Mouse (Mus musculus) central nervous system, embryonic 11.5 days (tissue): ENCODE measurements around the gene Trpm2. TPM values are rescaled to one million over a fixed set of nuclear protein-coding genes. Genes with fewer than 3 reads are reported as not detected.

Experiments used
- polyA plus RNA-seq: library from polyadenylated mRNA; depleted of rRNA; stranded (reverse); fragments of >200 nt; gene quantifications from 2 replicates; pipeline ENCODE4 v1.2.3, GENCODE M21; 2012; rRNA removed

Trpm2 gene
- 0.83 and 1.2 TPM in 2 replicates for polyA plus RNA-seq

GRCm38 (mm10) chr10:77970481-77970880 is at the start of gene Trpm2:
TSS of gene Trpm2 (minus strand) at chr10:77970563.

GRCm38 (mm10) chr10:78009945-78010293 is 39.6 kb upstream of the Trpm2 start, which contains the start of gene Pfkl:
TSS of gene Pfkl (minus strand) at chr10:78010083.

GRCm38 (mm10) chr10:77978351-77979350 is 8.3 kb upstream of the Trpm2 start, which contains the start of gene 1810043G02Rik:
TSS of gene 1810043G02Rik (plus strand) at chr10:77978524.

GRCm38 (mm10) chr10:77902211-77902893 is 68.0 kb downstream of the Trpm2 start, which contains the start of gene Lrrc3:
TSS of gene Lrrc3 (minus strand) at chr10:77902536.

GRCm38 (mm10) chr10:77861675-77862074 is 108.7 kb downstream of the Trpm2 start, which contains the start of gene Gm3285:
TSS of gene Gm3285 (plus strand) at chr10:77861975.

Other genes with a start within 250 kb of the Trpm2 start
- not detected in 2 replicates for gene Krtap12-1, start 250.0 kb downstream of the Trpm2 start, polyA plus RNA-seq
- not detected in 2 replicates for gene Gm10100, start 244.1 kb downstream of the Trpm2 start, polyA plus RNA-seq
- gene Gm18596, start 227.9 kb downstream of the Trpm2 start, polyA plus RNA-seq = not detected in 2 replicates
- not detected in 2 replicates for gene Gm9736, start 219.2 kb downstream of the Trpm2 start, polyA plus RNA-seq
- gene Gm3233, start 210.9 kb downstream of the Trpm2 start, polyA plus RNA-seq = not detected in 2 replicates
- gene Gm3238, start 199.2 kb downstream of the Trpm2 start, polyA plus RNA-seq = not detected in 2 replicates
- gene Gm7138, start 193.6 kb downstream of the Trpm2 start, polyA plus RNA-seq = not detected in 2 replicates
- gene Gm3250, start 188.0 kb downstream of the Trpm2 start, polyA plus RNA-seq = not detected in 2 replicates
- gene Gm7137, start 182.4 kb downstream of the Trpm2 start, polyA plus RNA-seq = not detected in 2 replicates
- gene Gm9639, start 175.5 kb downstream of the Trpm2 start, polyA plus RNA-seq = not detected in 2 replicates
- not detected in 2 replicates for gene Gm19668, start 171.4 kb downstream of the Trpm2 start, polyA plus RNA-seq
- gene Gm9507, start 158.7 kb downstream of the Trpm2 start, polyA plus RNA-seq = 0.08 TPM in 1 of 2 replicates, not detected in the other
- gene Gm2696, start 155.9 kb downstream of the Trpm2 start, polyA plus RNA-seq = not detected in 2 replicates
- gene Krtap10-4, start 143.5 kb downstream of the Trpm2 start, polyA plus RNA-seq = not detected in 2 replicates
- gene Krtap10-10, start 134.6 kb downstream of the Trpm2 start, polyA plus RNA-seq = not detected in 2 replicates
- not detected in 2 replicates for gene Gm36176, start 123.8 kb downstream of the Trpm2 start, polyA plus RNA-seq
- gene Gm10318, start 117.7 kb downstream of the Trpm2 start, polyA plus RNA-seq = 0.06 TPM in 1 of 2 replicates, not detected in the other
- gene Gm3285, start 108.6 kb downstream of the Trpm2 start, polyA plus RNA-seq = not detected in 2 replicates
- 2.4 and 3.4 TPM in 2 replicates for gene Lrrc3, start 68.0 kb downstream of the Trpm2 start, polyA plus RNA-seq
- gene 1810043G02Rik, start 8.0 kb upstream of the Trpm2 start, polyA plus RNA-seq = 38.5 and 61.8 TPM in 2 replicates
- 104 and 106 TPM in 2 replicates for gene Pfkl, start 39.5 kb upstream of the Trpm2 start, polyA plus RNA-seq
- gene Dnmt3l, start 71.4 kb upstream of the Trpm2 start, polyA plus RNA-seq = 0.02 TPM in 1 of 2 replicates, not detected in the other
- gene Aire, start 73.0 kb upstream of the Trpm2 start, polyA plus RNA-seq = 1.1 and 1.2 TPM in 2 replicates
- 1.8 and 3.1 TPM in 2 replicates for gene Icosl, start 98.7 kb upstream of the Trpm2 start, polyA plus RNA-seq
- gene D10Jhu81e, start 199.2 kb upstream of the Trpm2 start, polyA plus RNA-seq = 64.2 and 80.7 TPM in 2 replicates
- 16.5 and 17.5 TPM in 2 replicates for gene Pwp2, start 214.6 kb upstream of the Trpm2 start, polyA plus RNA-seq